Mouse (Mus musculus) thymus, adult 2 months (tissue): ENCODE measurements around the gene Coro1b.

ENCODE experiments used
- CTCF ChIP-seq: fragments of 200-500 bp; IDR thresholded peaks from 2 replicates; pipeline ENCODE4 v1.5.1; 2012; ENCODE audit warnings: mild to moderate bottlenecking, control low read depth, low read length, moderate library complexity, borderline replicate concordance; ENCODE audit not compliant: control insufficient read depth, poor library complexity, insufficient read depth; ENCODE audit errors: extremely low read depth
- POLR2A ChIP-seq: fragments of 200-500 bp; IDR thresholded peaks from 2 replicates; pipeline ENCODE4 v1.6.1; 2012; ENCODE audit warnings: mild to moderate bottlenecking, low read length, control low read depth, moderate library complexity; ENCODE audit not compliant: control insufficient read depth, poor library complexity, insufficient read depth; ENCODE audit errors: extremely low read depth

- TF ChIP-seq CTCF (no peak), POLR2A (no peak)
These were observed 27.0 kb downstream of the Coro1b start, which contains the start of gene Carns1 for GRCm38 (mm10) chr19:4175368-4175947.
